Mouse (Mus musculus) heart, embryonic 15.5 days (tissue): ENCODE measurements around the gene Gm45618. TPM values are rescaled to one million over a fixed set of nuclear protein-coding genes. Genes with fewer than 3 reads are reported as not detected.

ENCODE experiments used
- ATAC-seq: fragments of 200-750 bp; cut with Nextera tagmentation; replicated peaks from 2 replicates; pipeline ENCODE4 v1.8.0; 2017; ENCODE audit warnings: low read depth, moderate TSS enrichment; ENCODE audit not compliant: insufficient number of reproducible peaks, insufficient read depth, low FRiP score
- H3K27ac ChIP-seq: fragments of 300-500 bp; sonication (generic); 2 replicates; pipeline ENCODE4 v1.5.1; 2015; ENCODE audit warnings: mild to moderate bottlenecking, inconsistent platforms
- H3K27me3 ChIP-seq: fragments of 300-500 bp; sonication (generic); 2 replicates; pipeline ENCODE4 v1.6.1; 2015; ENCODE audit warnings: inconsistent platforms
- H3K36me3 ChIP-seq: fragments of 300-500 bp; sonication (generic); 2 replicates; pipeline ENCODE4 v1.6.1; 2015; ENCODE audit warnings: mild to moderate bottlenecking, inconsistent platforms
- H3K4me1 ChIP-seq: fragments of 300-500 bp; sonication (generic); replicated peaks from 2 replicates; pipeline ENCODE4 v1.6.1; 2015; ENCODE audit warnings: inconsistent platforms
- H3K4me2 ChIP-seq: fragments of 300-500 bp; sonication (generic); 2 replicates; pipeline ENCODE4 v1.6.1; 2015; ENCODE audit warnings: inconsistent platforms, mild to moderate bottlenecking, moderate library complexity
- H3K4me3 ChIP-seq: fragments of 300-500 bp; sonication (generic); 2 replicates; pipeline ENCODE4 v1.5.1; 2015; ENCODE audit warnings: mild to moderate bottlenecking, inconsistent platforms
- H3K9ac ChIP-seq: fragments of 300-500 bp; sonication (generic); 2 replicates; pipeline ENCODE4 v1.6.1; 2015; ENCODE audit warnings: mild to moderate bottlenecking, inconsistent platforms
- H3K9me3 ChIP-seq: fragments of 300-500 bp; sonication (generic); replicated peaks from 2 replicates; pipeline ENCODE4 v1.6.1; 2016; ENCODE audit warnings: inconsistent platforms
- WGBS: fragments of 180-500 bp; shearing (Covaris S2); methylation state at CpG from one replicate; pipeline ENCODE4 v1.1.7; 2015; ENCODE audit warnings: mixed read lengths; 5-methylcytosine and 5-hydroxymethylcytosine counted together
- polyA plus RNA-seq: library from polyadenylated mRNA; unstranded; fragments of >200 nt; fragmentation: Nextera tagmentation; extraction: Ambion mirVana; gene quantifications from 2 replicates; pipeline ENCODE4 v1.2.1, GENCODE M21; 2015

The Gm45618 gene
- polyA plus RNA-seq, 1 experiment from 2014 or later, result not detected

- H3K36me3 ChIP-seq, result peaks cover 32% of the 10 kb centered on the region
- ATAC-seq, result no peak
- 32% methylated on average over 36 of the region's 38 CpGs for WGBS
- no peak overlapping the region for H3K4me3 ChIP-seq
- no peaks in the 10 kb centered on the region for H3K9me3 ChIP-seq
- no peak overlapping the region for H3K9ac ChIP-seq
- H3K27ac ChIP-seq, result no peak overlapping the region
- H3K4me2 ChIP-seq, result 0 out of 2 replicates have a peak overlapping the region, but pooled peaks have one; percentile 13
- H3K27me3 ChIP-seq, result peaks cover 26% of the 10 kb centered on the region
- peaks cover 37% of the 10 kb centered on the region for H3K4me1 ChIP-seq
These were observed 38.4 kb downstream of the Gm45618 start for GRCm38 (mm10) chr7:142082179-142082578.

GRCm38 (mm10) chr7:142081736-142082135, 38.8 kb downstream of the Gm45618 start:
- peaks cover 26% of the 10 kb centered on the region for H3K27me3 ChIP-seq

GRCm38 (mm10) chr7:142080876-142081275, 39.7 kb downstream of the Gm45618 start:
- Histone ChIP-seq H3K4me1 (peaks cover 42% of the 10 kb centered on the region), H3K9me3 (no peaks in the 10 kb centered on the region), H3K36me3 (peaks cover 32% of the 10 kb centered on the region), H3K27ac (no peak overlapping the region), H3K4me2 (no peak overlapping the region), H3K4me3 (no peak overlapping the region), H3K9ac (no peak overlapping the region), H3K27me3 (peaks cover 26% of the 10 kb centered on the region)
- ATAC-seq, result no peak
- 61% methylated on average over 2 of the region's 2 CpGs for WGBS

More at GRCm38 (mm10) chr7:142081736-142082135, 38.8 kb downstream of the Gm45618 start:
- Histone ChIP-seq H3K4me3 (no peak overlapping the region), H3K27ac (no peak overlapping the region), H3K9ac (no peak overlapping the region), H3K4me1 (peaks cover 42% of the 10 kb centered on the region), H3K9me3 (no peaks in the 10 kb centered on the region), H3K4me2 (0 out of 2 replicates have a peak overlapping the region, but pooled peaks have one; percentile 13), H3K36me3 (peaks cover 32% of the 10 kb centered on the region)
- WGBS, result 60% methylated on average over 17 of the region's 17 CpGs
- ATAC-seq, result no peak

- Histone ChIP-seq H3K4me2 (no peak overlapping the region), H3K36me3 (peaks cover 32% of the 10 kb centered on the region), H3K4me1 (peaks cover 28% of the 10 kb centered on the region), H3K4me3 (no peak overlapping the region), H3K27ac (no peak overlapping the region), H3K27me3 (peaks cover 26% of the 10 kb centered on the region), H3K9me3 (no peaks in the 10 kb centered on the region), H3K9ac (no peak overlapping the region)
- ATAC-seq, result no peak
- 57% methylated on average over 5 of the region's 5 CpGs for WGBS
These were observed 41.2 kb downstream of the Gm45618 start for GRCm38 (mm10) chr7:142079365-142079764.

- Histone ChIP-seq H3K4me1 (peaks cover 10% of the 10 kb centered on the region), H3K27me3 (peaks cover 8% of the 10 kb centered on the region), H3K4me2 (no peak overlapping the region), H3K4me3 (no peak overlapping the region), H3K9me3 (no peaks in the 10 kb centered on the region), H3K9ac (no peak overlapping the region), H3K36me3 (peaks cover 18% of the 10 kb centered on the region), H3K27ac (peak overlapping the region; percentile 14; the same call in 1 of the 2 replicates)
- WGBS, result 40% methylated on average over 3 of the region's 3 CpGs
- no peak; the same call in 1 of the 2 replicates for ATAC-seq
These were observed 43.4 kb downstream of the Gm45618 start for GRCm38 (mm10) chr7:142077138-142077537.

GRCm38 (mm10) chr7:142074146-142074886, 46.2 kb downstream of the Gm45618 start:
- Histone ChIP-seq H3K9ac (no peak overlapping the region), H3K36me3 (no peaks in the 10 kb centered on the region), H3K9me3 (no peaks in the 10 kb centered on the region), H3K27ac (no peak overlapping the region), H3K27me3 (peaks cover 5% of the 10 kb centered on the region; the same call in 1 of the 2 replicates), H3K4me2 (no peak overlapping the region), H3K4me1 (peaks cover 14% of the 10 kb centered on the region), H3K4me3 (no peak overlapping the region)
- no peak for ATAC-seq
- 49% methylated on average over 8 of the region's 8 CpGs for WGBS

- H3K27me3 ChIP-seq, result peaks cover 5% of the 10 kb centered on the region; the same call in 1 of the 2 replicates
- no peak for ATAC-seq
- H3K4me2 ChIP-seq, result no peak overlapping the region
These were observed 48.8 kb downstream of the Gm45618 start for GRCm38 (mm10) chr7:142071717-142072116.

GRCm38 (mm10) chr7:142071212-142071578, 49.3 kb downstream of the Gm45618 start:
- 8% methylated on average over 10 of the region's 10 CpGs for WGBS
- Histone ChIP-seq H3K9me3 (no peaks in the 10 kb centered on the region), H3K4me3 (peak overlapping the region; percentile 9; the same call in 1 of the 2 replicates), H3K27me3 (peaks cover 5% of the 10 kb centered on the region; the same call in 1 of the 2 replicates), H3K9ac (no peak overlapping the region), H3K27ac (no peak overlapping the region), H3K4me1 (peaks cover 4% of the 10 kb centered on the region), H3K36me3 (no peaks in the 10 kb centered on the region), H3K4me2 (peak overlapping the region; percentile 50)
- ATAC-seq, result peak; percentile 18; the same call in 1 of the 2 replicates

More at GRCm38 (mm10) chr7:142071717-142072116, 48.8 kb downstream of the Gm45618 start:
- no peaks in the 10 kb centered on the region for H3K9me3 ChIP-seq
- no peaks in the 10 kb centered on the region for H3K36me3 ChIP-seq
- H3K27ac ChIP-seq, result no peak overlapping the region
- H3K4me1 ChIP-seq, result peaks cover 4% of the 10 kb centered on the region
- H3K4me3 ChIP-seq, result no peak overlapping the region
- no peak overlapping the region for H3K9ac ChIP-seq

- Histone ChIP-seq H3K4me2 (peak overlapping the region; percentile 50), H3K27me3 (peaks cover 5% of the 10 kb centered on the region; the same call in 1 of the 2 replicates)
- peak; percentile 35; the same call in 1 of the 2 replicates for ATAC-seq
These were observed 49.9 kb downstream of the Gm45618 start for GRCm38 (mm10) chr7:142070458-142071211.

More at GRCm38 (mm10) chr7:142070458-142071211, 49.9 kb downstream of the Gm45618 start:
- Histone ChIP-seq H3K9me3 (no peaks in the 10 kb centered on the region), H3K9ac (no peak overlapping the region), H3K4me3 (peak overlapping the region; percentile 9; the same call in 1 of the 2 replicates), H3K4me1 (peaks cover 4% of the 10 kb centered on the region), H3K36me3 (no peaks in the 10 kb centered on the region), H3K27ac (no peak overlapping the region)
- 15% methylated on average over 13 of the region's 13 CpGs for WGBS
